Mouse (Mus musculus): Measurements from ENCODE around the gene Cd6. TPM values are rescaled to one million over a fixed set of nuclear protein-coding genes. Genes with fewer than 3 reads are reported as not detected.

The Cd6 gene
- total RNA-seq, 2 experiments from 2014 or later = 0.17 TPM; not detected in 1

- DNase-seq = peak; percentile 64
Measured at GRCm38 (mm10) chr19:10759983-10760831, 69.7 kb downstream of the Cd6 start.

- DNase-seq = no peak
Measured at GRCm38 (mm10) chr19:10759525-10759924, 70.3 kb downstream of the Cd6 start.

GRCm38 (mm10) chr19:10758708-10759107 is 71.2 kb downstream of the Cd6 start:
- DNase-seq = no peak

- no peak for DNase-seq
Measured at GRCm38 (mm10) chr19:10757526-10757925, 72.3 kb downstream of the Cd6 start.

GRCm38 (mm10) chr19:10757125-10757524 is 72.7 kb downstream of the Cd6 start:
- no peak for DNase-seq

- DNase-seq = no peak
Measured at GRCm38 (mm10) chr19:10752646-10753045, 77.2 kb downstream of the Cd6 start.

GRCm38 (mm10) chr19:10752106-10752505 is 77.8 kb downstream of the Cd6 start:
- no peak for DNase-seq

GRCm38 (mm10) chr19:10751607-10752006 is 78.3 kb downstream of the Cd6 start:
- DNase-seq = no peak

GRCm38 (mm10) chr19:10750161-10750560 is 79.7 kb downstream of the Cd6 start:
- DNase-seq = no peak

GRCm38 (mm10) chr19:10749295-10749694 is 80.6 kb downstream of the Cd6 start:
- DNase-seq = no peak

GRCm38 (mm10) chr19:10748401-10749102 is 81.3 kb downstream of the Cd6 start:
- no peak for DNase-seq

- DNase-seq = no peak
Measured at GRCm38 (mm10) chr19:10747718-10748117, 82.1 kb downstream of the Cd6 start.

- no peak for DNase-seq
Measured at GRCm38 (mm10) chr19:10747182-10747581, 82.7 kb downstream of the Cd6 start.

- DNase-seq = no peak
Measured at GRCm38 (mm10) chr19:10742565-10742964, 87.3 kb downstream of the Cd6 start.

- DNase-seq = no peak
Measured at GRCm38 (mm10) chr19:10742145-10742544, 87.7 kb downstream of the Cd6 start.

- DNase-seq = no peak
Measured at GRCm38 (mm10) chr19:10740641-10741440, 89.0 kb downstream of the Cd6 start.

- no peak for DNase-seq
Measured at GRCm38 (mm10) chr19:10739916-10740315, 89.9 kb downstream of the Cd6 start.

Other genes starting within 250 kb of the Cd6 start
- gene Ddb1, start 224.7 kb downstream of the Cd6 start, total RNA-seq (2021) = 100 to 1,000 TPM; 269 to 282 TPM
- gene Tkfc, start 224.4 kb downstream of the Cd6 start, total RNA-seq (2021) = 10 to 100 TPM; 13.3 to 13.6 TPM
- under 1 TPM; 0.38 to 0.47 TPM for gene Vwce, start 195.8 kb downstream of the Cd6 start, total RNA-seq (2021)
- not detected for gene Pga5, start 152.0 kb downstream of the Cd6 start, total RNA-seq (2021)
- gene Vps37c, start 141.3 kb downstream of the Cd6 start, total RNA-seq (2021) = 10 to 100 TPM; 26.1 to 27.9 TPM
- gene Cd5, start 91.1 kb downstream of the Cd6 start, total RNA-seq (2021) = under 1 TPM; 0.34 to 0.95 TPM
- gene Slc15a3, start 9.7 kb upstream of the Cd6 start, total RNA-seq (2021) = 1 to 10 TPM; 2.1 to 2.3 TPM
- 10 to 100 TPM; 52.4 to 53.4 TPM for gene Tmem132a, start 39.9 kb upstream of the Cd6 start, total RNA-seq (2021)
- 100 to 1,000 TPM; 100 to 104 TPM for gene Tmem109, start 51.9 kb upstream of the Cd6 start, total RNA-seq (2021)
- gene Prpf19, start 65.2 kb upstream of the Cd6 start, total RNA-seq (2021) = 100 to 1,000 TPM; 214 to 232 TPM
- not detected for gene Zp1, start 90.6 kb upstream of the Cd6 start, total RNA-seq (2021)
- gene Ptgdr2, start 107.1 kb upstream of the Cd6 start, total RNA-seq (2021) = under 1 TPM; 0.09 to 0.12 TPM
- 10 to 100 TPM; 10.6 to 11.3 TPM for gene Ccdc86, start 119.2 kb upstream of the Cd6 start, total RNA-seq (2021)
- not detected for gene Ms4a10, start 144.6 kb upstream of the Cd6 start, total RNA-seq (2021)
- gene Ms4a15, start 163.2 kb upstream of the Cd6 start, total RNA-seq (2021) = not detected
- not detected for gene Ms4a18, start 188.0 kb upstream of the Cd6 start, total RNA-seq (2021)